Mouse (Mus musculus) spleen, postnatal 14 days (tissue): Measurements from ENCODE around the gene Sdk1.

Experiments used
- DNase-seq, 2 experiments: peaks; one replicate each; pipeline ENCODE4 v3.0.0; 2021 to 2022; ENCODE audit warnings: low spot score in 2 of 2

Gene Sdk1

DNA sequence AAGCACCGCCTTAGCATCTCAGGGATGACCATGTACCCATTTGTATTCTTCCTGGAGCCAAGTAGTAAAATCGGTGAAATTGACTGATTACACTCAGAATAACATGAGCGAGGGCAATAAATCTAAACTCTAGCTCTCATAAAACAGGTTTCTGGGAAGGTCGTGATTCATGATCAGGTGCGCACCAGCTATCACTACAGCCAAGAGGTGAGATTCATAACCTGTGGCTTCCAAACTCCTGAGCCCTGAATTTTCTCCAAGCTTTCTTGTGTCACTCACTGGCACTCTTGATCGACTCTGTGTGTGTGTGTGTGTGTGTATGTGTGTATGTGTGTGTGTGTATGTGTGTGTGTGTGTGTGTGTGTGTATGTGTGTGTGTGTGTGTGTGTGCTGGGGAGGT lies 522.8 kb downstream of the Sdk1 start:
- DNase-seq = no peak

- DNase-seq = no peak
Measured at GRCm38 (mm10) chr5:141768761-141769515, 527.6 kb downstream of the Sdk1 start.

GRCm38 (mm10) chr5:141771516-141771915 lies 530.2 kb downstream of the Sdk1 start:
- no peak for DNase-seq

- DNase-seq = no peak
Measured at GRCm38 (mm10) chr5:141778231-141778630, 536.9 kb downstream of the Sdk1 start.

DNA sequence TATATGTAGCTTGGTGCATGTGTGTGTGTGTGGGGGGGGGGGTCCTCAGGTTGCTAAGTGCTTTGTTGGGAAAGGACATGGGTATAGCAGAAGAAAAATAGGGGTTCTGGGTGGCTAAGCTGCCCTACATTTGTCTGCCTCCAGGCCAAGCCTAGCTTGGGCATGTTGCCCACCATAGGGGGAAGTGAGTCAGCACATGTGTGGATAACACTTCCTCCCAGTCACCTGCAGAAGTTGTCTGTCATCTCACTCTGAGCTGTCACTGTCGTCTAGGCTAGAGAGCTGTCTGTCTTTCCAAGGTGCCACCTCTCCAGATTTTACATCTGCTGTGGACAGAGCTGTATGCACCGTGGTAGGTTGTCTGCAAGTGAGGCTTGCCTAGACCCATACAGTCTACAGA lies 539.9 kb downstream of the Sdk1 start:
- DNase-seq = no peak

DNA sequence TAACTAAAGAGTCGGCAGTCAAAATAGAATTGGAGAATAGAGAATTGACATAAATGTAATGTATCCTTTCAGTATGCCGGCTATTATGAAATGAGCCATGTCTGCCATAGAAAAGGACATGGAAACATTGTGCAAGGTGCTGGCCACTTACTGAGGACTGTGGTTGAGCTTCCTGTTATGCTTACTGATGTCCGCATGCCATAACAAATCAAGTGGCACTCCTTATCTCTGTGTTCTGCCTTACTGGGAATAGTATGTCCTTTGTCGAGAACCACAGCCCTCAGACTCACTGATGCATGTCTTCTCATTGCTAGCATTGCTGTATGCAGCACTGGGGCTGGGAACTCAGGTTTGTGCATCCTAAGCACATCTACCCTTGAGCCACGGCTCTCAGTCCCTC lies 541.0 kb downstream of the Sdk1 start:
- no peak for DNase-seq

GRCm38 (mm10) chr5:141783516-141783915 lies 542.2 kb downstream of the Sdk1 start:
- no peak for DNase-seq

- no peak for DNase-seq
Measured at GRCm38 (mm10) chr5:141793926-141794325, 552.6 kb downstream of the Sdk1 start.

DNA sequence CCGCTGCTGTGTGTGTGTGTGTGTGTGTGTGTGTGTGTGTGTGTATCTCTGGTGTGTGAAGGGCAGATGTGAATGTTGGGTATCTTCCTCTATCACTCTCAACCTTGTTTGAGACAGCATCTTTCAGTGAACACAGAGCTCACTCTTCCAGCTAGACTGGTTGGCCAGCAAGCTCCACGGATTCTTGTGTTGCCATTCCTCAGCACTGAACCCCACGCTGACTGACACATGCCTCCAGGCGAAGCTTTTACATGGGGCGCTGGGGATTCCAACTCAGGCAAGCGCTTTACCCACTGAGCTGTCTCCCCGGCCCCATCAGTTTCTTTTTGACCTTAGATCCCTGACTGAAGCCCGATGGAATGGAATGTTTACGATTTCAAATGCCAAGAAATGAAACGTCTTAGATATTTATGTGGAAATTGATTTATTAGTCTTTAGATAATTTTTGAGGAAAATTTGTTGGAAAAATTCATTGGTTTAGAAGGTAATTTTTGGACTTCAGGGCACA lies 582.6 kb downstream of the Sdk1 start:
- no peak for DNase-seq

- DNase-seq = no peak
Measured at GRCm38 (mm10) chr5:141824739-141825379, 583.6 kb downstream of the Sdk1 start.

- DNase-seq = no peak
Measured at GRCm38 (mm10) chr5:141835566-141835965, 594.3 kb downstream of the Sdk1 start.

DNA sequence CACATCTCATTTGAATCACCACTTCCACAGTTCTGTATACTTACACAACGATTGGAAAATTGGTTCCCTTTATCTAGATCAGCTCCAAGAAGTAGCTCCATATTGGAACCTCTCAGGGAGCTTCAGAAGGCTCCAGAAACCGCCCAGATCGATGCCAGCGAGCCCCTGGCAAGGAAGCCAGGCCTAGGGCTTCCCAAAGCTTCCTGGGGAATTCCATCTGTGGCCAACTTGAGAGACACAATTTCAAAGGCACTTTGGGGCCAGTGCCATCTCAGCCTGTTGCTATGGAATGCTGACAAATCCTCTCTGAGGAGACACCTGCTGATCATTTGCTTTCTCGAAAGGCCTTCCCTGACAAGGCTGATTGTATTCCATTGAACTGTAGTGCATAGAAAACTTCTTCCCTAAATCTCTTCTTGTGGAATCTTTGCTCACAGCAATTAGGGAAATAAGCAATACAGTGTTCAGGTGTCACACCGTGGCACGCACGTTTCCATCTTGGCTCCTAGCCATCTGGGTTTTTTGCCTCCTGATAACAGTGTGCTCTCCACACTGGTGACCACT lies 595.7 kb downstream of the Sdk1 start:
- DNase-seq = no peak

DNA sequence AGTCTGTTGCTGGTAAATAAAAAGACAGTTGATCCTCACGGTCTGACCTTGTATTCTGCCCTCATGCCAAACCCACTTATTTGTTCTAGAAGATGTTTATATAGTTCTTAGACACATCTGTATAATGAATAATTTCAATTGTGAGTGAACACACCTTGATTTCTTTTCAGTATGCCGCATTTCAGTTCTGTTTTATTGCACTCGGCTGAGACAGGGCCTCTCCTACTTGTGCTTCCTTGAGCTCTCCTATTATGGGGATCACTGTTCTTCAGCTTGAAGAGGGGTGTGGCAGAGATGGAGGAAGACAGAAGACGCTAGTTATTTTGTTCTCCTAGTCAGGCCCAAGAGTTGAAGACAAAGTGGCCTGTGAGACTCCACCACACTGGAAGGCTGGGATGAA lies 603.4 kb downstream of the Sdk1 start:
- no peak for DNase-seq

GRCm38 (mm10) chr5:141847686-141848085 lies 606.4 kb downstream of the Sdk1 start:
- DNase-seq = no peak

DNA sequence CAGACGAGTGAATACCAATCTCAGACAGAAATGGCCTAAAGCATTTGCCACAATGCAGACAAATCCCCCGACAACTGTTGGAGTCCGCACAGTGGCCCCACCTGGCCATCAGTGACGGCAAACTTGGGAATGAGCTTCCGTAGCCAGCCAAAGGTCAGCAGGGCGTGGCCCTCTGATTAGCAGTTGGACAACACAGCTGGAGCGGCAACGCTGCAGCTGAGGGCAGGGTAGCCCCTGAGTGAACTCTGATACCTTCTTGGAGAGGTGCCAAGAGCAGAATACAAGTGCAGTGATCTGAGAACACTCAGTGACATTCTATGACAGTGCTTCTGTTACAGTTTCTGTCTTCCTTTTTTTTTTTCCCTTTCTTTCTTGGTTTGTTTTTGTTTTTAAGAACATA lies 610.9 kb downstream of the Sdk1 start:
- no peak for DNase-seq

- DNase-seq = no peak
Measured at GRCm38 (mm10) chr5:141856447-141856846, 615.2 kb downstream of the Sdk1 start.

GRCm38 (mm10) chr5:141857781-141858180 lies 616.5 kb downstream of the Sdk1 start:
- DNase-seq = no peak

GRCm38 (mm10) chr5:141858406-141859160 lies 617.3 kb downstream of the Sdk1 start:
- DNase-seq = no peak

DNA sequence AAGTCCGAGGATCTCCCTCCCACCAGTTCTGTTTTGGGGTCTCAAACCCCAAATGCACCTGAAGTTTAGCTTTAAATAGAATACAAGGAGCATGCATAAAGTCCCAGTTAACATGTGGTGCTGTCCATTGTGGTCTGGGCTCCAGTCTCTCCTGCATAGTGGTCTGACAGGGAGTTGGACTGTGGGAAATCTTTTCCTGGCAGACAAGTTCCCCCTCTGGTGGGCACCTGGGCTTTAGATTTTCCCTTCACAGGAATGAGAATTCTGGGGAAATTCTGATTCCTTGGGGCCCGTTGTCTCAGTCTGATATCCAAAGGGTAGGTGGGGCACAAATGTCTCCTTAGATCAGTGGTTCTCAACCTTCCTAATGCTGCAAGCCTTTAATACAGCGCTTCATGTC lies 624.8 kb downstream of the Sdk1 start:
- DNase-seq = no peak

DNA sequence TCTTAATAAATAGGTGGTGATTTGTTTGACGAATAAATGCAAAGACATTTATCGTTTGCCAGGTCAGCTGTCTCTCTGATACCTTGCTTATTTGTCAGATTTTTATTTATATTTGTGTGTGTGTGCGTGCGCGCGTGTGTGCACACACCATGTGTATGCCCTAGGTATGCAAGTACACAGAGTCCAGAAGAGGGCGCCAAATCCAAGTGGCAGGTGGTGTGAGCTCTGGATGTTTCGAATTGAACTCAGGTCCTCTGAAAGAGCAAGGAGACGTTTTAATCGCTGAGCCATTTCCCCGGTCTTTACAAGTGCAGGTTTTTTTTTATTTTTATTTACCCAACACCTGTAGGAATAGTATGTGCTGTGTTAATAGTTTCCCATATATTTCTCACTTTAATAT lies 632.5 kb downstream of the Sdk1 start:
- no peak for DNase-seq

GRCm38 (mm10) chr5:141880661-141881060 lies 639.4 kb downstream of the Sdk1 start:
- no peak for DNase-seq

GRCm38 (mm10) chr5:141884111-141884647 lies 642.9 kb downstream of the Sdk1 start:
- DNase-seq = no peak
